Mouse (Mus musculus): ENCODE results near the gene Scn2a.

Gene Scn2a

GRCm38 (mm10) chr2:65620556-65621166 lies at the start of gene Scn2a:
Scn2a (plus strand) TSS chr2:65620771.
- peak; percentile 57 for DNase-seq (ENCODE audit: low read depth, low spot score)

GRCm38 (mm10) chr2:65587679-65588078 lies 32.9 kb upstream of the Scn2a start:
- DNase-seq (ENCODE audit: low read depth, low spot score), result no peak

- no peak for DNase-seq (ENCODE audit: low read depth, low spot score)
Observed at GRCm38 (mm10) chr2:65607813-65608212, 12.8 kb upstream of the Scn2a start.

- DNase-seq (ENCODE audit: low read depth, low spot score), result no peak
Observed at GRCm38 (mm10) chr2:65611887-65612286, 8.7 kb upstream of the Scn2a start.

GRCm38 (mm10) chr2:65619781-65620180 lies 790 bp upstream of the Scn2a start:
- DNase-seq (ENCODE audit: low read depth, low spot score), result peak; percentile 77

GRCm38 (mm10) chr2:65621254-65621653 lies 683 bp downstream of the Scn2a start:
- DNase-seq (ENCODE audit: low read depth, low spot score), result no peak

GRCm38 (mm10) chr2:65621838-65622237 lies 1.3 kb downstream of the Scn2a start:
- no peak for DNase-seq (ENCODE audit: low read depth, low spot score)

- DNase-seq (ENCODE audit: low read depth, low spot score), result no peak
Observed at GRCm38 (mm10) chr2:65652636-65653035, 32.1 kb downstream of the Scn2a start.

GRCm38 (mm10) chr2:65657031-65657430 lies 36.5 kb downstream of the Scn2a start:
- no peak for DNase-seq (ENCODE audit: low read depth, low spot score)

- no peak for DNase-seq (ENCODE audit: low read depth, low spot score)
Observed at GRCm38 (mm10) chr2:65658430-65658829, 37.9 kb downstream of the Scn2a start.

- no peak for DNase-seq (ENCODE audit: low read depth, low spot score)
Observed at GRCm38 (mm10) chr2:65663892-65664291, 43.3 kb downstream of the Scn2a start.

GRCm38 (mm10) chr2:65664481-65664880 lies 43.9 kb downstream of the Scn2a start:
- DNase-seq (ENCODE audit: low read depth, low spot score), result no peak

- no peak for DNase-seq (ENCODE audit: low read depth, low spot score)
Observed at GRCm38 (mm10) chr2:65665180-65665579, 44.6 kb downstream of the Scn2a start.

GRCm38 (mm10) chr2:65667590-65668436 lies 47.2 kb downstream of the Scn2a start:
- no peak for DNase-seq (ENCODE audit: low read depth, low spot score)

GRCm38 (mm10) chr2:65668437-65669135 lies 48.0 kb downstream of the Scn2a start:
- DNase-seq (ENCODE audit: low read depth, low spot score), result peak; percentile 93

GRCm38 (mm10) chr2:65669561-65669960 lies 49.0 kb downstream of the Scn2a start:
- no peak for DNase-seq (ENCODE audit: low read depth, low spot score)

- no peak for DNase-seq (ENCODE audit: low read depth, low spot score)
Observed at GRCm38 (mm10) chr2:65670153-65670817, 49.7 kb downstream of the Scn2a start.

GRCm38 (mm10) chr2:65679621-65680020 lies 59.0 kb downstream of the Scn2a start:
- DNase-seq (ENCODE audit: low read depth, low spot score), result no peak

GRCm38 (mm10) chr2:65685151-65685550 lies 64.6 kb downstream of the Scn2a start:
- no peak for DNase-seq (ENCODE audit: low read depth, low spot score)

- DNase-seq (ENCODE audit: low read depth, low spot score), result no peak
Observed at GRCm38 (mm10) chr2:65690456-65691184, 70.0 kb downstream of the Scn2a start.

- no peak for DNase-seq (ENCODE audit: low read depth, low spot score)
Observed at GRCm38 (mm10) chr2:65694485-65694884, 73.9 kb downstream of the Scn2a start.

Data from forelimb bud, embryonic 11.5 days (tissue).